Comparison of ENCODE assay signal across 7 mouse cellular contexts in genomic region chr14:31269456-31270100, GRCm38 (mm10). TPM values are rescaled to one million over a fixed set of nuclear protein-coding genes. Genes with fewer than 3 reads are reported as not detected.
DNase-seq lines count a peak whose midpoint lies in the region; ATAC-seq lines count a peak whose summit lies in the region.

No protein-coding gene starts in this region.

- H3K4me2 ChIP-seq in liver, embryonic 16.5 days (ENCODE audit: low read depth, low read length) = peak overlapping the region; percentile 54
- H3K4me2 ChIP-seq in neural tube, embryonic 15.5 days = peak overlapping the region; percentile 51

- ATAC-seq in liver, embryonic 16.5 days (ENCODE audit: low read depth) = peak; percentile 20; the same call in 1 of the 2 replicates
- peak; percentile 67 for ATAC-seq in neural tube, embryonic 15.5 days (ENCODE audit: low FRiP score)

- H3K27me3 ChIP-seq in liver, embryonic 16.5 days (ENCODE audit: control insufficient read depth, insufficient read depth, low read depth, low read length) = no peaks in the 10 kb centered on the region; the same call in none of the 2 replicates
- no peaks in the 10 kb centered on the region for H3K27me3 ChIP-seq in neural tube, embryonic 15.5 days (replicated peaks)

- 21% methylated on average over 28 of the region's 28 CpGs for WGBS in liver, embryonic 16.5 days (ENCODE audit: insufficient replicate concordance)
- WGBS in neural tube, embryonic 15.5 days = 16% methylated on average over 27 of the region's 28 CpGs

- no peaks in the 10 kb centered on the region for H3K9me3 ChIP-seq in liver, embryonic 16.5 days (replicated peaks; ENCODE audit: control insufficient read depth, low read length)
- no peaks in the 10 kb centered on the region for H3K9me3 ChIP-seq in neural tube, embryonic 15.5 days (replicated peaks)

- peak; percentile 23 for DNase-seq in urinary bladder, postnatal 25 days (ENCODE audit: low spot score)
- no peak for DNase-seq in urinary bladder, adult 2 months (ENCODE audit: low spot score)
- peak; percentile 85 for DNase-seq in forelimb bud, embryonic 11.5 days (ENCODE audit: low read depth, low spot score)
- peak; percentile 84 to 91 for DNase-seq in kidney, postnatal 4 days
- no peak for DNase-seq in spleen, postnatal 36 days (ENCODE audit: low spot score in 2 of 2)

- H3K4me3 ChIP-seq in liver, embryonic 16.5 days (ENCODE audit: low read depth, low read length) = peak overlapping the region; percentile 36
- H3K4me3 ChIP-seq in neural tube, embryonic 15.5 days (replicated peaks) = peak overlapping the region; percentile 20

- peaks cover 6% of the 10 kb centered on the region for H3K4me1 ChIP-seq in liver, embryonic 16.5 days (ENCODE audit: control insufficient read depth, low read depth, low read length)
- peaks cover 22% of the 10 kb centered on the region for H3K4me1 ChIP-seq in neural tube, embryonic 15.5 days

- H3K9ac ChIP-seq in liver, embryonic 16.5 days (ENCODE audit: low read depth, low read length) = no peak overlapping the region; the same call in 1 of the 2 replicates
- H3K9ac ChIP-seq in neural tube, embryonic 15.5 days (replicated peaks) = peak overlapping the region; percentile 26; the same call in 1 of the 2 replicates

- H3K27ac ChIP-seq in liver, embryonic 16.5 days (ENCODE audit: low read length) = no peak overlapping the region
- H3K27ac ChIP-seq in neural tube, embryonic 15.5 days (replicated peaks) = peak overlapping the region; percentile 7

- H3K36me3 ChIP-seq in liver, embryonic 16.5 days (ENCODE audit: control insufficient read depth, insufficient read depth) = no peaks in the 10 kb centered on the region
- no peaks in the 10 kb centered on the region for H3K36me3 ChIP-seq in neural tube, embryonic 15.5 days

RNA-seq across cellular contexts. Expression of gene Bap1, which starts 18.3 kb away (rescaled TPM):
- polyA plus RNA-seq in urinary bladder, adult 2 months (2012; rRNA removed) = 41.8 and 43.2 TPM in 2 replicates
- polyA plus RNA-seq in liver, embryonic 16.5 days (2015; fragmentation: Nextera tagmentation; extraction: Ambion mirVana) = 32.0 and 33.7 TPM in 2 replicates
- polyA plus RNA-seq in neural tube, embryonic 15.5 days (2015; fragmentation: Nextera tagmentation; extraction: Ambion mirVana) = 93.3 and 96.1 TPM in 2 replicates

RNA-seq across cellular contexts. Expression of gene Phf7, which starts 18.5 kb away (rescaled TPM):
- polyA plus RNA-seq in urinary bladder, adult 2 months (2012; rRNA removed) = 8.9 and 9.0 TPM in 2 replicates
- polyA plus RNA-seq in liver, embryonic 16.5 days (2015; fragmentation: Nextera tagmentation; extraction: Ambion mirVana) = 6.1 and 6.3 TPM in 2 replicates
- polyA plus RNA-seq in neural tube, embryonic 15.5 days (2015; fragmentation: Nextera tagmentation; extraction: Ambion mirVana) = 10.4 and 10.9 TPM in 2 replicates

RNA-seq across cellular contexts. Expression of gene Sema3g, which starts 51.9 kb away (rescaled TPM):
- polyA plus RNA-seq in urinary bladder, adult 2 months (2012; rRNA removed) = 3.6 and 5.9 TPM in 2 replicates
- 0.04 TPM in 2 replicates for polyA plus RNA-seq in liver, embryonic 16.5 days (2015; fragmentation: Nextera tagmentation; extraction: Ambion mirVana)
- 0.47 and 0.69 TPM in 2 replicates for polyA plus RNA-seq in neural tube, embryonic 15.5 days (2015; fragmentation: Nextera tagmentation; extraction: Ambion mirVana)

RNA-seq across cellular contexts. Expression of gene Nisch, which starts 52.8 kb away (rescaled TPM):
- 211 and 293 TPM in 2 replicates for polyA plus RNA-seq in urinary bladder, adult 2 months (2012; rRNA removed)
- polyA plus RNA-seq in liver, embryonic 16.5 days (2015; fragmentation: Nextera tagmentation; extraction: Ambion mirVana) = 94.9 and 112 TPM in 2 replicates
- polyA plus RNA-seq in neural tube, embryonic 15.5 days (2015; fragmentation: Nextera tagmentation; extraction: Ambion mirVana) = 309 and 327 TPM in 2 replicates

RNA-seq across cellular contexts. Expression of gene Dnah1, which starts 54.1 kb away (rescaled TPM):
- 2.3 and 2.4 TPM in 2 replicates for polyA plus RNA-seq in urinary bladder, adult 2 months (2012; rRNA removed)
- polyA plus RNA-seq in liver, embryonic 16.5 days (2015; fragmentation: Nextera tagmentation; extraction: Ambion mirVana) = 0.07 and 0.14 TPM in 2 replicates
- 3.0 and 3.3 TPM in 2 replicates for polyA plus RNA-seq in neural tube, embryonic 15.5 days (2015; fragmentation: Nextera tagmentation; extraction: Ambion mirVana)

Comparison
In these comparisons a context has a peak if more than half of its experiments do, and no peak if none do; other contexts are left out.
1. DNase-seq: peak in urinary bladder, postnatal 25 days (single experiment), forelimb bud, embryonic 11.5 days (single experiment) and kidney, postnatal 4 days (2 of 2); none in urinary bladder, adult 2 months (single experiment) and spleen, postnatal 36 days (0 of 2).